Mouse (Mus musculus) left cerebral cortex, postnatal 4 days (tissue): Measurements from ENCODE around the gene Afap1l2. TPM values are rescaled to one million over a fixed set of nuclear protein-coding genes. Genes with fewer than 3 reads are reported as not detected.

Experiments used
- DNase-seq: peaks from one replicate; pipeline ENCODE4 v3.0.0-alpha.2; 2022
- intact Hi-C: fragments of 180-260 bp; cut with DNase I; formaldehyde crosslinking; loops from one replicate; pipeline ENCODE4 v1.15.1; 2025
- total RNA-seq, 2 experiments: library from RNA; stranded (reverse); gene quantifications; 2 replicates each; pipeline ENCODE4 v1.2.3; 2021

Gene Afap1l2
- total RNA-seq, result 10 to 100 TPM; 13.6 TPM

GRCm38 (mm10) chr19:57007781-57008710 lies at the start of gene Afap1l2:
Gene Afap1l2 (minus strand): TSS chr19:57008228.
- DNase-seq, result peak; percentile 42
- intact Hi-C loops, result no loop called here

DNA sequence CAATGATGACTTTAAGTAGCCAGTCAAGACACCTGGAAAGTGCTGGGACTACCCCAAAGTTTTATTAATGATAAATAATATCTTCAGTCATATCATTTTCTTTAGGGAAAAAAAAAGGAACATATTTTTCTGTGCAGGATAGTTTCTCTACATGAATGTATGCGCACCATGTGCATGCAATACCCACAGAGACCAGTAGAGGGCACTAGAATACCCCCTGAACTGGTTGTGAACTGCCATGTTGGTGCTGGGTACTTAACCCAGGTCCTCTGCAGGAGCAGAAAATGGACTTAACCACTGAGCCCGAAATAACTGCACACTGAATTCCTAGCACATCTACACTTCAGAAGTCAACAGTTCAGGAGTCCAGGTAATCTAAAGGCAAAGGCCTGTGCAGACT lies 49.5 kb upstream of the Afap1l2 start:
- intact Hi-C loops, result no loop called here
- no peak for DNase-seq

GRCm38 (mm10) chr19:57055215-57056120 lies 47.4 kb upstream of the Afap1l2 start:
- no peak for DNase-seq
- intact Hi-C loops, result no loop called here

- intact Hi-C loops, result no loop called here
- DNase-seq, result no peak
Observed at GRCm38 (mm10) chr19:57052959-57053358, 44.9 kb upstream of the Afap1l2 start.

DNA sequence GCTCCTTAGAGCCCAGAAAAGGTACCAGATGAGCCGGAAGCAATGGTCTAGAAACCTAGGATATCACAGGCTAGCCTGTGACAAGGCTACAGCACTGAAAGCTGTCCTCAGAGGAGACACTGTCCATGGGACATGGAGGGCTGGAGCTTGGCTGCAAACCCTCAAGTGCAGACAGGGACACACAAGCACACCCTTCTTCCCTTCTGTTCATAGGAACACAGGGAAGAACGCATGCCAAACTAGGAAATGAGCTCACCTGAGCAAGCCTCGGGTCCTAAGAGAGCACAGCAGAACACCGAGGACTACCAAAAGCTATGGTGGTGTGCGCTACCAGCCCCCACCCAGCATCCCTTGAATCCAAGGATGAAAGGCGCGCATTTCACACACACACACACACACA lies 44.0 kb upstream of the Afap1l2 start:
- intact Hi-C loops, result no loop called here
- no peak for DNase-seq

- intact Hi-C loops, result no loop called here
- DNase-seq, result no peak
Observed at GRCm38 (mm10) chr19:57049592-57050090, 41.6 kb upstream of the Afap1l2 start.

GRCm38 (mm10) chr19:57047671-57048320 lies 39.8 kb upstream of the Afap1l2 start:
- DNase-seq, result no peak
- intact Hi-C loops, result no loop called here

DNA sequence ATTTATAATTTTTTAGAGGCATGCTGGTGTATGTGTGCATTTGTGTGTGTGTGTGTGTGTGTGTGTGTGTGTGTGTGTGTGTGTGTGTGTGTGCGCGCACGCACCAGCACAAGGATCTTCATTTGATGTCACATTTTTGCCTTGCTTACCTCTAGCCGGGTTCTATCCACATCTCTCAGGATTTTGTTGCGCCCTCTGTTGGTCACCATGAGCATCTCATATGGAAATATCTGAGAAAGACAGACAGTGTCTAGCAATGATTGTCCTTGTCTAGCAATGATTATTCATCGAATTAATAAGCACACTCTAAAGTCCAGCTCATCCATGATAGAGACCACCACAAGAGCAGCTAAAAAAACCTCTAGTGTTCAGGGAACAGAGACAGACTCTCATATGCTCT lies 31.2 kb upstream of the Afap1l2 start:
- intact Hi-C loops, result loop anchor here (5.0 to 10.0 kb wide), 2 partner anchors 122 to 234 kb away; no protein-coding TSS in a partner anchor
- peak; percentile 41 for DNase-seq

DNA sequence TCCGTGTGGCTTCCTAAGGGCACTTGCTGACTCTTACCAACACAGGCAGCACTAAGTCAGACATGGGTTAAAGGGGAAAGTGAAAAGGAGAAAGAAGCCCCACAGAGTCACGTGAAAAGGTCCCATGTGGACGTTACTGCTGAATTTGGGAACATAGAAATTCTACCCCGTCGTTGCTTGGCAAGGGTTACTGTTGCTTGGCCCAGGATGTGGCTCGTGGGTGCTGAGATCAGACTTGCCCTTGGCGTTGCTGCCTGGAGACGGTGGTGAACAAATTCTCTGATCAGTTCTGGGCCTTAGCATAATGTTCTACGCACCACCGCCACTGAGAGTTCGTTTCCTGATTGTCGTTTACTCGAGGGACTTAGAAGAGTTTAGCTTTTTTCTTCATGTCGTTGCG lies 28.8 kb upstream of the Afap1l2 start:
- no peak for DNase-seq
- intact Hi-C loops, result loop anchor here (5.0 to 10.0 kb wide), 2 partner anchors 120 to 232 kb away; no protein-coding TSS in a partner anchor

DNA sequence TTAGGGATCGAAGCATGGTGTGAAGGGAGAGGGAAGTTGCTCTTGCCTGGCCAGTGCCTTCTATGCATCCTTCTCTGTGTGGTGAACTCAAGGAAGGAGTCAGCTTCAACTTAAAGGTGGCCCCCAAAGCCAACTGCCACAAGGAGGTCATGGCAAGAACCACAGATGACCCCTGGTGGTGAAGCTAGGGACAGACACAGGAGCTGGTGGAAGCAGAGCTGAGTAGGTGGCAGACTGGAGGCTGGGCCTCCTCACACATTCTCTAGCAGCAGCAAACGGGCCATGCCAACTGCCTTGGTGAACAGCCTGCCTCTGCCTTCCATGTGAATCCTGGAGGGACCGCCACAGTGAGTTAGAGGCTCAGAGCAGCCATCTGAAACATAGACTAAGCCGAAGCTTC lies 23.6 kb upstream of the Afap1l2 start:
- intact Hi-C loops, result loop anchor here (10.0 kb wide), 1 partner anchor 227 kb away; no protein-coding TSS in a partner anchor
- DNase-seq, result peak; percentile 73

GRCm38 (mm10) chr19:57029461-57029860 lies 21.4 kb upstream of the Afap1l2 start:
- intact Hi-C loops, result no loop called here
- DNase-seq, result no peak

GRCm38 (mm10) chr19:57028327-57029179 lies 20.5 kb upstream of the Afap1l2 start:
- intact Hi-C loops, result no loop called here
- DNase-seq, result no peak

GRCm38 (mm10) chr19:57026501-57026900 lies 18.5 kb upstream of the Afap1l2 start:
- intact Hi-C loops, result no loop called here

GRCm38 (mm10) chr19:57017785-57018179 lies 9.8 kb upstream of the Afap1l2 start:
- intact Hi-C loops, result no loop called here
- DNase-seq, result no peak

More at GRCm38 (mm10) chr19:57026501-57026900, 18.5 kb upstream of the Afap1l2 start:
- no peak for DNase-seq

- DNase-seq, result no peak
- intact Hi-C loops, result no loop called here
Observed at GRCm38 (mm10) chr19:57016995-57017784, 9.2 kb upstream of the Afap1l2 start.

- DNase-seq, result no peak
- intact Hi-C loops, result no loop called here
Observed at GRCm38 (mm10) chr19:57014808-57015207, 6.8 kb upstream of the Afap1l2 start.

DNA sequence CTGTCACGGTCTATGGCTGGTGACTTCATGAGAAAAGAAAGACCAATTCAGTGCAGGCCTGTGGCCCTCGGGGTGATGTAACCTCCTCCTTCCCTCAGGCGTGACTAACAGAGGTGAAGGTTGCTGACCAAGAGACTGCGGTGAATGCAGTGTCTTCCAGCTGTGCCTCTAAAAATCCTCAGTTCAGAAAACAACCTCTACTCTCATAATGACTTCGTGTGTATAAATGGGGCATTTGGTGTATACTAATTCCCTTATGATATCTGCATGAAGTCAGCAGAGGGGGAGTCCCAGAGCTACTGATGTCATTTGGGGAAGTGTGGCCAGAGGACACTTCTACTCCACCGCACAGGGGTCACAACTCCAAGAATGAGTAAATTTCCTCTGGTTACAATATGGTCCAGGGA lies 5.2 kb upstream of the Afap1l2 start:
- intact Hi-C loops, result no loop called here
- DNase-seq, result no peak

GRCm38 (mm10) chr19:57012068-57012467 lies 4.0 kb upstream of the Afap1l2 start:
- intact Hi-C loops, result no loop called here

GRCm38 (mm10) chr19:57010064-57010463 lies 2.0 kb upstream of the Afap1l2 start:
- no peak for DNase-seq
- intact Hi-C loops, result no loop called here

More at GRCm38 (mm10) chr19:57012068-57012467, 4.0 kb upstream of the Afap1l2 start:
- DNase-seq, result no peak
